Mouse (Mus musculus): ENCODE measurements around the gene Actr6.

GRCm38 (mm10) chr10:89720252-89720651, 11.8 kb downstream of the Actr6 start:
- no peak for TF ChIP-seq POLR2A (IDR thresholded peaks at IDR 0.05; ENCODE audit: borderline replicate concordance, extremely low read depth, insufficient read depth, insufficient read length, poor library complexity, severe bottlenecking)
- TF ChIP-seq CTCF (IDR thresholded peaks at IDR 0.05; ENCODE audit: borderline replicate concordance, extremely low read depth, insufficient read depth, insufficient read length), result no peak
